Mouse (Mus musculus): ENCODE data around the gene Zfp518a. TPM values are rescaled to one million over a fixed set of nuclear protein-coding genes. Genes with fewer than 3 reads are reported as not detected.

Zfp518a gene
- polyA plus RNA-seq, 1 experiment, result 1.5 TPM

GRCm38 (mm10) chr19:40872955-40873665 lies 21.4 kb upstream of the Zfp518a start:
- Histone ChIP-seq H3K4me3 (ENCODE audit: insufficient read depth, low read depth, low read length) (peak overlapping the region; percentile 59), H3K27me3 (replicated peaks; ENCODE audit: control insufficient read depth, insufficient read depth, low read length) (no peaks in the 10 kb centered on the region; the same call in 1 of the 2 replicates), H3K27ac (ENCODE audit: insufficient read depth, low read depth, low read length) (no peak overlapping the region), H3K4me1 (ENCODE audit: control insufficient read depth, insufficient read depth, low read length) (no peaks in the 10 kb centered on the region), H3K36me3 (ENCODE audit: control insufficient read depth, insufficient read depth, low read length) (no peaks in the 10 kb centered on the region)
- TF ChIP-seq POLR2A (IDR thresholded peaks at IDR 0.05; ENCODE audit: low read depth, low read length) (no peak), CTCF (conservative IDR thresholded peaks at IDR 0.05; ENCODE audit: insufficient read depth, insufficient read length, low read depth, low read length) (peak; percentile 43; the same call in 1 of the 2 replicates)
- DNase-seq, result peak; percentile 90
- 5% methylated on average over 51 of the region's 51 CpGs for WGBS

- 94% methylated on average over 4 of the region's 4 CpGs for WGBS
- no peak for DNase-seq
- H3K36me3 ChIP-seq (ENCODE audit: control insufficient read depth, insufficient read depth, low read length), result no peaks in the 10 kb centered on the region
- H3K4me3 ChIP-seq (ENCODE audit: insufficient read depth, low read depth, low read length), result no peak overlapping the region
- no peaks in the 10 kb centered on the region; the same call in 1 of the 2 replicates for H3K27me3 ChIP-seq (replicated peaks; ENCODE audit: control insufficient read depth, insufficient read depth, low read length)
- no peak for TF ChIP-seq POLR2A (IDR thresholded peaks at IDR 0.05; ENCODE audit: low read depth, low read length)
- no peak for TF ChIP-seq CTCF (conservative IDR thresholded peaks at IDR 0.05; ENCODE audit: insufficient read depth, insufficient read length, low read depth, low read length)
- H3K27ac ChIP-seq (ENCODE audit: insufficient read depth, low read depth, low read length), result no peak overlapping the region
- H3K4me1 ChIP-seq (ENCODE audit: control insufficient read depth, insufficient read depth, low read length), result no peaks in the 10 kb centered on the region
These were observed 12.8 kb upstream of the Zfp518a start for GRCm38 (mm10) chr19:40881700-40882099.

- no peak overlapping the region for H3K4me3 ChIP-seq (ENCODE audit: insufficient read depth, low read depth, low read length)
- no peak for DNase-seq
- H3K36me3 ChIP-seq (ENCODE audit: control insufficient read depth, insufficient read depth, low read length), result no peaks in the 10 kb centered on the region
- TF ChIP-seq POLR2A (IDR thresholded peaks at IDR 0.05; ENCODE audit: low read depth, low read length) (no peak), CTCF (conservative IDR thresholded peaks at IDR 0.05; ENCODE audit: insufficient read depth, insufficient read length, low read depth, low read length) (no peak)
- no peaks in the 10 kb centered on the region; the same call in 1 of the 2 replicates for H3K27me3 ChIP-seq (replicated peaks; ENCODE audit: control insufficient read depth, insufficient read depth, low read length)
- no peak overlapping the region for H3K27ac ChIP-seq (ENCODE audit: insufficient read depth, low read depth, low read length)
- H3K4me1 ChIP-seq (ENCODE audit: control insufficient read depth, insufficient read depth, low read length), result no peaks in the 10 kb centered on the region
- 95% methylated on average over 1 of the region's 1 CpGs for WGBS
These were observed 5.6 kb upstream of the Zfp518a start for GRCm38 (mm10) chr19:40888887-40889286.

- Histone ChIP-seq H3K4me1 (ENCODE audit: control insufficient read depth, insufficient read depth, low read length) (0 out of 2 replicates have a peak, but pooled peaks cover 3% of the 10 kb centered on the region), H3K4me3 (ENCODE audit: insufficient read depth, low read depth, low read length) (peak overlapping the region; percentile 99), H3K27ac (ENCODE audit: insufficient read depth, low read depth, low read length) (peak overlapping the region; percentile 93; the same call in 1 of the 2 replicates), H3K27me3 (replicated peaks; ENCODE audit: control insufficient read depth, insufficient read depth, low read length) (no peaks in the 10 kb centered on the region), H3K36me3 (ENCODE audit: control insufficient read depth, insufficient read depth, low read length) (no peaks in the 10 kb centered on the region)
- DNase-seq, result no peak
- no peak for TF ChIP-seq CTCF (conservative IDR thresholded peaks at IDR 0.05; ENCODE audit: insufficient read depth, insufficient read length, low read depth, low read length)
- TF ChIP-seq POLR2A (IDR thresholded peaks at IDR 0.05; ENCODE audit: low read depth, low read length), result no peak
- 53% methylated on average over 21 of the region's 21 CpGs for WGBS
These were observed 416 bp upstream of the Zfp518a start for GRCm38 (mm10) chr19:40894071-40894506.

GRCm38 (mm10) chr19:40895393-40895703 lies 843 bp downstream of the Zfp518a start:
- no peak for TF ChIP-seq POLR2A (IDR thresholded peaks at IDR 0.05; ENCODE audit: low read depth, low read length)
- no peak for TF ChIP-seq CTCF (conservative IDR thresholded peaks at IDR 0.05; ENCODE audit: insufficient read depth, insufficient read length, low read depth, low read length)
- Histone ChIP-seq H3K4me3 (ENCODE audit: insufficient read depth, low read depth, low read length) (peak overlapping the region; percentile 99), H3K27ac (ENCODE audit: insufficient read depth, low read depth, low read length) (no peak overlapping the region), H3K36me3 (ENCODE audit: control insufficient read depth, insufficient read depth, low read length) (no peaks in the 10 kb centered on the region), H3K27me3 (replicated peaks; ENCODE audit: control insufficient read depth, insufficient read depth, low read length) (no peaks in the 10 kb centered on the region), H3K4me1 (ENCODE audit: control insufficient read depth, insufficient read depth, low read length) (0 out of 2 replicates have a peak, but pooled peaks cover 3% of the 10 kb centered on the region)
- WGBS, result 3% methylated on average over 6 of the region's 6 CpGs
- no peak for DNase-seq

GRCm38 (mm10) chr19:40931581-40932369 lies 37.3 kb downstream of the Zfp518a start:
- no peak overlapping the region for H3K4me3 ChIP-seq (ENCODE audit: insufficient read depth, low read depth, low read length)
- no peak for TF ChIP-seq POLR2A (IDR thresholded peaks at IDR 0.05; ENCODE audit: low read depth, low read length)
- TF ChIP-seq CTCF (conservative IDR thresholded peaks at IDR 0.05; ENCODE audit: insufficient read depth, insufficient read length, low read depth, low read length), result no peak
- DNase-seq, result no peak
- H3K27me3 ChIP-seq (replicated peaks; ENCODE audit: control insufficient read depth, insufficient read depth, low read length), result no peaks in the 10 kb centered on the region
- no peaks in the 10 kb centered on the region; the same call in 1 of the 2 replicates for H3K36me3 ChIP-seq (ENCODE audit: control insufficient read depth, insufficient read depth, low read length)
- H3K27ac ChIP-seq (ENCODE audit: insufficient read depth, low read depth, low read length), result no peak overlapping the region
- 71% methylated on average over 9 of the region's 9 CpGs for WGBS
- H3K4me1 ChIP-seq (ENCODE audit: control insufficient read depth, insufficient read depth, low read length), result no peaks in the 10 kb centered on the region

- Histone ChIP-seq H3K27me3 (replicated peaks; ENCODE audit: control insufficient read depth, insufficient read depth, low read length) (no peaks in the 10 kb centered on the region), H3K36me3 (ENCODE audit: control insufficient read depth, insufficient read depth, low read length) (no peaks in the 10 kb centered on the region; the same call in 1 of the 2 replicates), H3K4me1 (ENCODE audit: control insufficient read depth, insufficient read depth, low read length) (no peaks in the 10 kb centered on the region), H3K4me3 (ENCODE audit: insufficient read depth, low read depth, low read length) (no peak overlapping the region), H3K27ac (ENCODE audit: insufficient read depth, low read depth, low read length) (no peak overlapping the region)
- no peak for TF ChIP-seq CTCF (conservative IDR thresholded peaks at IDR 0.05; ENCODE audit: insufficient read depth, insufficient read length, low read depth, low read length)
- TF ChIP-seq POLR2A (IDR thresholded peaks at IDR 0.05; ENCODE audit: low read depth, low read length), result no peak
- 56% methylated on average over 8 of the region's 8 CpGs for WGBS
- DNase-seq, result no peak
These were observed 40.9 kb downstream of the Zfp518a start for GRCm38 (mm10) chr19:40935376-40935775.
